Mouse (Mus musculus) urinary bladder, adult 18-20 months (tissue): ENCODE results near the gene Ric3.

Experiments
- DNase-seq, 2 experiments: peaks; one replicate each; pipeline ENCODE4 v3.0.0; 2022; ENCODE audit warnings: low spot score in 2 of 2, mixed read lengths in 2 of 2

The Ric3 gene

GRCm38 (mm10) chr7:109001971-109002370, 81.2 kb downstream of the Ric3 start:
- no peak for DNase-seq

GRCm38 (mm10) chr7:109000315-109000954, 82.7 kb downstream of the Ric3 start:
- DNase-seq: no peak

GRCm38 (mm10) chr7:108996156-108996555, 87.0 kb downstream of the Ric3 start:
- no peak for DNase-seq

DNA sequence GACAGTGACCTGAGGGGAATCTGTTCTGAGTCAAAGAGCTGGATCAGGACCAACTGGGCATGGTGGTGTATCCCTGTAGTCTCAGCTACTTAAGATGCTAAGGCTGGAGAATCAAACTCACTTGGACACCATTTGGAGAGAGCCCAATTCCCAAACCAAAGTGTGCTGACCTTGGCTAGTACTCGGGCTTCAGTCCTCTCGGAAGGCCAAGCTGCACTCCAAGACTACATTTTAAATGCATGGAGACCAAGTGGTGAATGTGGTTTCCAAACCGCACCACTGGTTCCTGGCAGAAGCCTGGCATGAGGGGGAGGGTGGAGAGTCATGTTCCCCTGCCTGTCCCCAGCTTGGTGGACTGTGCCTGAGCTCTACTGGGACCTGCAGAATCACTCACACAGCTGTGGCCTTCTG, 89.2 kb downstream of the Ric3 start:
- DNase-seq: no peak

- DNase-seq: peak in 1 of 2 experiments; percentile 11
Measured at GRCm38 (mm10) chr7:108993230-108993629, 89.9 kb downstream of the Ric3 start.

DNA sequence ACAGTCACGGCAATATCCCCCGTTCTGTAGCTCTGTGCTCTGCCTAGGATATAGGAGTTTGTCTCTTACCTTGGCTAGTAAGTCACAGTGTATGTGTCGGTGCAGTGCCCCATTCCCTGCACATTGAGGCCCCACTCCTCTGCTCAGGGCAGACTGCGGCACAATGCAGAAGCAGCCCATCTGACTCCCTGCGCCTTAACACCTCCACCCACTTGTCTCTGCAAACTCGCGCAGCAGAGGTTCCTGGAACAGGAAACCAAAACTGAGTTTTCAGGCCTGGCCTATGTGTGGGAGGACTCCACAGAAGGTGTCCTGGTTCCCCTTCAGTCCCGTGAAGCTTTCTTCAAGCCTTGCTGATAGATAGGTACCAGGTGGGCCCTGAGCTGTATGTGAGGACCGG, 91.9 kb downstream of the Ric3 start:
- DNase-seq: no peak

DNA sequence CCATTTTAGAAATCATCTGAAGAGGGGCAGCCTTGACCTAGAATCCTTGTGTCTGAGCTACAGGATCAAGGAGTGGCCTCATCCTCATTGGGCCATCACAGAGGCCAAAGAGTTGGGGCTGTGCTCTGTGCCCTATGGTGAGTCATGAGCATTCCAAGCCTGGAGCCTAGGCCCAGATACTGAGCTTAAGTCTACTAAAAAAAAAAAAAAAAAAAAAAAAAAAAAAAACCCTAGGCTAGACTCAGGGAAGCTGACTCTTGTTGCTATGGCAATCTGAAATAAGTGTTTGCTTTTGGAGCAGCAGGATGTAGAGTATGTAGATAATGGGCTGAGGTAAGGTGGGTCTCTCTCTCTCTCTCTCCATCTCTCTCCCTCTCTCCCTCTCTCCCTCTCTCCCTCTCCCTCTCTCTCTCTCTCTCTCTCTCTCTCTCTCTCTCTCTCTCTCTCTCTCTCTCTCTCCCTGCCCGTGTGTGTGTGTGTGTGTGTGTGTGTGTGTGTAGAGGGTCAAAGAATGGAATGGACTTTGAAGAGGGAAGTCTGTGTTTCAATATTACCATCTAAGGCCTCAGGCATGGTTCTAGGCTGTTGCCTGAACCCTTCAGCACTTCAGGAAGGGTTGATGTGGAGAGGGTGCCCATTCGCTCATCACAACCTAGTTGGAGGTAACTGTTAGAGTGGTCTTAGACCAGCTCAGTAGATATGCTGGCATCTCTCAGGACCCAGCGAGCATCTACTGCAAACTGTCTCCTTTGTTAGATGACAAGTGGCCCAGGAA, 97.0 kb downstream of the Ric3 start:
- DNase-seq: no peak
